Mouse (Mus musculus) hindbrain, embryonic 15.5 days (tissue): ENCODE data around the gene Oscar. TPM values are rescaled to one million over a fixed set of nuclear protein-coding genes. Genes with fewer than 3 reads are reported as not detected.
"Not testable (repeated sequence)": the region's sequence is repeated elsewhere in the genome, so short reads cannot be mapped to it uniquely, and the experiment has no call there.

ENCODE experiments used
- ATAC-seq: fragments of 200-750 bp; cut with Nextera tagmentation; 2 replicates; pipeline ENCODE4 v1.8.0; 2017; ENCODE audit warnings: low read depth, moderate number of reproducible peaks, moderate TSS enrichment; ENCODE audit not compliant: low FRiP score
- H3K27ac ChIP-seq: fragments of 300-500 bp; sonication (generic); replicated peaks from 2 replicates; pipeline ENCODE4 v1.5.1; 2015; ENCODE audit warnings: mild to moderate bottlenecking, inconsistent platforms
- H3K27me3 ChIP-seq: fragments of 300-500 bp; sonication (generic); 2 replicates; pipeline ENCODE4 v1.6.1; 2015; ENCODE audit warnings: control low read depth, inconsistent platforms
- H3K36me3 ChIP-seq: fragments of 300-500 bp; sonication (generic); 2 replicates; pipeline ENCODE4 v1.6.1; 2015; ENCODE audit warnings: control low read depth, inconsistent platforms
- H3K4me1 ChIP-seq: fragments of 300-500 bp; sonication (generic); replicated peaks from 2 replicates; pipeline ENCODE4 v1.6.1; 2015; ENCODE audit warnings: control low read depth, inconsistent platforms
- H3K4me2 ChIP-seq: fragments of 300-500 bp; sonication (generic); 2 replicates; pipeline ENCODE4 v1.6.1; 2015; ENCODE audit warnings: moderate library complexity, mild to moderate bottlenecking, inconsistent platforms
- H3K4me3 ChIP-seq: fragments of 300-500 bp; sonication (generic); 2 replicates; pipeline ENCODE4 v1.5.1; 2015; ENCODE audit warnings: mild to moderate bottlenecking, inconsistent platforms
- H3K9ac ChIP-seq: fragments of 300-500 bp; sonication (generic); 2 replicates; pipeline ENCODE4 v1.6.1; 2015; ENCODE audit warnings: inconsistent platforms
- H3K9me3 ChIP-seq: fragments of 300-500 bp; sonication (generic); 2 replicates; pipeline ENCODE4 v1.6.1; 2016; ENCODE audit warnings: control low read depth, inconsistent platforms
- WGBS: fragments of 180-500 bp; shearing (Covaris S2); methylation state at CpG from one replicate; pipeline ENCODE4 v1.1.7; 2015; 5-methylcytosine and 5-hydroxymethylcytosine counted together
- microRNA-seq: library from miRNA; unstranded; fragments of <30 nt; microRNA quantifications from one replicate; pipeline ENCODE4, GENCODE M21; 2016
- polyA plus RNA-seq: library from polyadenylated mRNA; unstranded; fragments of >200 nt; fragmentation: Nextera tagmentation; extraction: Ambion mirVana; gene quantifications from 2 replicates; pipeline ENCODE4 v1.2.1, GENCODE M21; 2015

The Oscar gene
- polyA plus RNA-seq, 1 experiment from 2014 or later: 0.66 TPM

DNA sequence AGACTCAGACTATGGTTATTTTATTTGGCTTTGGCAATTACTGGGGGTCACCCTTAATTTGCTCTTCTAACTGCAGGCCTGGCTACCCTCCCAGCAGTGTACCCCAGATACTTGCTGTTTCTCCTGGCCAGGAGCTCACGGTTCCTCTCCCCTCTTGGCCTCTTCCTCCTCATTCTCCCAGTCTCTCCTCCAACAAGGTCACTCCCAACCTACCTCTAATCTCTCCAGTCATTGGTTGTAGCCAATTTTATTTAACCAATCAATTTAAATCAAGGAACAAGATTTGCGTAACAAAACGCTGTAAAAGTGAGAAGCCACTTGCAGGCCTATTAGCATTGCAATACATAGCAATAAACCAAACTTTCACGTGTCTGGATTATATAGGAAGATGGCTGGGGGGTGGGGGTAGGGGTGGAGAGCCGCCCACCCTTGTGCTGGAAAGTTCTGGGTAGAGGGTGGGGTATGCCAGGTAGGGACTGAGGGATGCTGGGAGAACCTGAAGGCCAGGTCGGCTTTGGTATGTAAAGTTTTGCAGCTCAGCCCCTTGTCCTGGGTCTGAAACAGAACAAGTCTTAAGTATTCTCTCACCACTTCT lies 36.9 kb downstream of the Oscar start:
- no peaks in the 10 kb centered on the region for H3K27me3 ChIP-seq
- ATAC-seq: no peak
- H3K9ac ChIP-seq: no peak overlapping the region
- no peaks in the 10 kb centered on the region for H3K9me3 ChIP-seq
- H3K4me2 ChIP-seq: no peak overlapping the region
- no peak overlapping the region for H3K27ac ChIP-seq
- H3K4me1 ChIP-seq: no peaks in the 10 kb centered on the region
- H3K4me3 ChIP-seq: no peak overlapping the region
- WGBS: 63% methylated on average over 6 of the region's 6 CpGs
- H3K36me3 ChIP-seq: no peaks in the 10 kb centered on the region

DNA sequence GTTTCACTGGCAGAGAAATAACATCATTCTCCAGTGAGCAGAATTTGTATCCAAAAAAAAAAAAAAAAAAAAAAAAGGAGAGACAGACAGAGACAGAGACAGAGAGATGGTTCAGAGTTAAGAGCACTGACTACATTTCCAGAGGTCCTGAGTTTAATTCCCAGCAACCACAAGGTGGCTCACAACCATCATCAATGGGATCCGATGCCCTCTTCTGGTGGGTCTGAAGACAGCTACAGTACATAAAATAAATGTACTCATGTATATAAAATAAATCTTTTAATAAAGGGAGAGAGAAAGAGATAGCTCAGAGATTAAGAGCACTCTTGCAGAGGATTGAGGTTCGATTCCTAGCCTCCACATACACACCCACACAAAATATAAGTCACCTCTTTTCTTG lies 37.8 kb downstream of the Oscar start:
- Histone ChIP-seq H3K27ac (no peak overlapping the region), H3K4me3 (no peak overlapping the region), H3K9me3 (no peaks in the 10 kb centered on the region), H3K4me1 (no peaks in the 10 kb centered on the region), H3K36me3 (no peaks in the 10 kb centered on the region), H3K9ac (no peak overlapping the region), H3K27me3 (no peaks in the 10 kb centered on the region), H3K4me2 (no peak overlapping the region)
- ATAC-seq: no peak
- 88% methylated on average over 2 of the region's 2 CpGs for WGBS

GRCm38 (mm10) chr7:3576354-3577124 lies 39.4 kb downstream of the Oscar start:
- Histone ChIP-seq H3K36me3 (no peaks in the 10 kb centered on the region), H3K4me1 (no peaks in the 10 kb centered on the region), H3K9ac (no peak overlapping the region), H3K27ac (no peak overlapping the region), H3K4me3 (no peak overlapping the region), H3K4me2 (no peak overlapping the region), H3K9me3 (no peaks in the 10 kb centered on the region), H3K27me3 (no peaks in the 10 kb centered on the region)
- 86% methylated on average over 5 of the region's 5 CpGs for WGBS
- ATAC-seq: no peak

DNA sequence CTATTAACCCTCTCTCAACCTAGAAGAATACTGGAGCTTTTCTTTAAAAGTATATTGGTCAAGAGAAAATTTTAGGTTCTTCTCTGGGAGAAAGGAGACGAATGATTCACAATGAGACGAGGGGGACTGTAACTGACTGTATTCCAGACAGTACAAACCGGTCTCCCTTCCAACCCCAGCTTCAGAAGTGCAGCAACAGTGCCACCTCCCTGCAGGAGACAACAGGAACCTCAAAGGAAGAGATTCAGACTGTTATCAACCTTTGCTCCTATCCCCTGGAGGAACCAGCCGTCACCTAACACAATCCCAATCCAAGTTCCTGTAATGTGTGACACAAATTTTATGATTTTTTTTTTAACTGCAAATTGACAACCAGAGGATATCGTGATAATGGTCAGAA lies 41.7 kb downstream of the Oscar start:
- no peaks in the 10 kb centered on the region for H3K36me3 ChIP-seq
- 64% methylated on average over 5 of the region's 5 CpGs for WGBS
- H3K4me3 ChIP-seq: no peak overlapping the region
- no peak overlapping the region for H3K9ac ChIP-seq
- no peaks in the 10 kb centered on the region for H3K4me1 ChIP-seq
- H3K9me3 ChIP-seq: no peaks in the 10 kb centered on the region
- no peak overlapping the region for H3K4me2 ChIP-seq
- no peaks in the 10 kb centered on the region for H3K27me3 ChIP-seq
- no peak for ATAC-seq
- H3K27ac ChIP-seq: no peak overlapping the region

GRCm38 (mm10) chr7:3571847-3572246 lies 44.1 kb downstream of the Oscar start:
- Histone ChIP-seq H3K4me2 (no peak overlapping the region), H3K27ac (no peak overlapping the region), H3K4me3 (no peak overlapping the region), H3K4me1 (no peaks in the 10 kb centered on the region), H3K9me3 (no peaks in the 10 kb centered on the region), H3K27me3 (no peaks in the 10 kb centered on the region), H3K36me3 (no peaks in the 10 kb centered on the region), H3K9ac (no peak overlapping the region)
- ATAC-seq: no peak
- WGBS: 83% methylated on average over 1 of the region's 1 CpGs

- H3K4me3 ChIP-seq, H3K4me2 ChIP-seq, ATAC-seq, H3K27ac ChIP-seq, H3K36me3 ChIP-seq, H3K4me1 ChIP-seq, H3K27me3 ChIP-seq, H3K9ac ChIP-seq, H3K9me3 ChIP-seq: not testable (repeated sequence)
- WGBS: 99% methylated on average over 3 of the region's 3 CpGs
These were observed 45.4 kb downstream of the Oscar start for GRCm38 (mm10) chr7:3570580-3570979.

DNA sequence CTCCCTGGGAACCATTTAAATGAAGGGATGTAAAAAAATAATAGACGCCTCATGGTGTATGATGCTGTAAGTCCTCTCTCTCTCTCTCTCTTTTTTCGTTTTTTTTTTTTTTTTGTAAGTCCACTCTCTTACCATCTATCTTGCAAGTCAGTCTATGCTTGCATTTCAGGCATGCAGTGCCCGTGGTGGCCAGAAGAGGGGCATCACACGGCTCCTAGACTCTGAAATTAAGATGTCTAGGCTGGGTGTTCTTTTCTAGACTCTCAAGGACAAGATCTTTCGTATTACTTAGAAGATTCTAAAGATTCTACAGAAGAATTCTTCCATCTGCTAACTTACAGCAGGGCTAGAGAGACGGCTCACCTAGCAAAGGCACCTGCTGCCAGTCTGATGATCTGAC lies 46.2 kb downstream of the Oscar start:
- H3K36me3 ChIP-seq: no peaks in the 10 kb centered on the region
- H3K9ac ChIP-seq: no peak overlapping the region
- H3K4me1 ChIP-seq: no peaks in the 10 kb centered on the region
- no peak overlapping the region for H3K4me3 ChIP-seq
- H3K4me2 ChIP-seq: no peak overlapping the region
- H3K9me3 ChIP-seq: no peaks in the 10 kb centered on the region
- 78% methylated on average over 6 of the region's 6 CpGs for WGBS
- no peaks in the 10 kb centered on the region for H3K27me3 ChIP-seq
- no peak for ATAC-seq
- H3K27ac ChIP-seq: no peak overlapping the region

GRCm38 (mm10) chr7:3567336-3567735 lies 48.6 kb downstream of the Oscar start:
- Histone ChIP-seq H3K27me3 (no peaks in the 10 kb centered on the region), H3K4me3 (no peak overlapping the region), H3K36me3 (no peaks in the 10 kb centered on the region), H3K9me3 (no peaks in the 10 kb centered on the region), H3K27ac (no peak overlapping the region), H3K9ac (no peak overlapping the region), H3K4me1 (no peaks in the 10 kb centered on the region), H3K4me2 (no peak overlapping the region)
- ATAC-seq: no peak
- 21% methylated on average over 2 of the region's 2 CpGs for WGBS

Small RNA genes lying within 50 kb of the gene (microRNA-seq; reads per million reads assigned to microRNA genes)
- not detected for gene Gm25100
- 2.4 reads per million, percentile 6 among the genes with 10 or more reads in this experiment for gene Mir3572

Other genes with a start within 250 kb of the Oscar start
- 11.5 and 14.6 TPM in 2 replicates for gene Cacng8, start 225.5 kb downstream of the Oscar start, polyA plus RNA-seq
- 0.18 TPM in 1 of 2 replicates, not detected in the other for gene Cacng6, start 192.0 kb downstream of the Oscar start, polyA plus RNA-seq
- gene Tarm1, start 113.5 kb downstream of the Oscar start, polyA plus RNA-seq: not detected in 2 replicates
- 541 and 606 TPM in 2 replicates for gene Ndufa3, start 1.2 kb upstream of the Oscar start, polyA plus RNA-seq
- gene Tfpt, start 13.8 kb upstream of the Oscar start, polyA plus RNA-seq: 32.2 and 40.1 TPM in 2 replicates
- 88.8 and 89.6 TPM in 2 replicates for gene Prpf31, start 13.8 kb upstream of the Oscar start, polyA plus RNA-seq
- gene Cnot3, start 29.1 kb upstream of the Oscar start, polyA plus RNA-seq: 39.5 and 47.3 TPM in 2 replicates
- gene Leng1, start 49.7 kb upstream of the Oscar start, polyA plus RNA-seq: 15.3 and 17.1 TPM in 2 replicates
- 5.0 and 5.2 TPM in 2 replicates for gene Tmc4, start 61.4 kb upstream of the Oscar start, polyA plus RNA-seq
- 275 and 297 TPM in 2 replicates for gene Tsen34, start 76.7 kb upstream of the Oscar start, polyA plus RNA-seq
- 105 and 113 TPM in 2 replicates for gene Mboat7, start 77.4 kb upstream of the Oscar start, polyA plus RNA-seq
- gene Rps9, start 87.8 kb upstream of the Oscar start, polyA plus RNA-seq: 691 and 766 TPM in 2 replicates
- gene Pirb, start 104.2 kb upstream of the Oscar start, polyA plus RNA-seq: 0.45 and 0.50 TPM in 2 replicates
- gene Gm15448, start 209.5 kb upstream of the Oscar start, polyA plus RNA-seq: not detected in 2 replicates
- 0.06 TPM in 1 of 2 replicates, not detected in the other for gene Pira2, start 228.9 kb upstream of the Oscar start, polyA plus RNA-seq